Mouse (Mus musculus): ENCODE measurements at regions not wholly inside any gene's neighbourhood (a gene's known extent, or its start where the extent isn't known, plus 50 kb on each side); places are given as distances from the start of the nearest gene placed in this dataset.

DNA sequence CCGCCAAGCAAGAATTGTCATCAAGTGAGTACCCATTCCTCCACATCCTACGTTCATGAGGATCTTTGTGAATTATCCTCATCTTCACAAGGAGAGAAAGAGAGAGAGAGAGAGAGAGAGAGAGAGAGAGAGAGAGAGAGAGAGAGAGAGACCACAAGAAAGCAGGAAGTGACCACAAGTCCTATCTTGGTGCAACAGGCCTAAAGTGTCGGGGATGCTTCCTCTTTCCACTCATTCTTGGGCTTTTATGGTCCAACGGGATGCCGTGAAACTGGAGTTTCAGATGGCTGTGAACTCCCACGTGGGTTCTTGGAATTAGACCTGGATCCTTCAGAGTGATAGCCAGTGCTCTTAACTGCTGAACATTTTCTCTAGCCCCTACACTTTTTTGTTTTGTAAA lies 53.1 kb upstream of the Rai14 start:
- DNase-seq, result no peak

DNA sequence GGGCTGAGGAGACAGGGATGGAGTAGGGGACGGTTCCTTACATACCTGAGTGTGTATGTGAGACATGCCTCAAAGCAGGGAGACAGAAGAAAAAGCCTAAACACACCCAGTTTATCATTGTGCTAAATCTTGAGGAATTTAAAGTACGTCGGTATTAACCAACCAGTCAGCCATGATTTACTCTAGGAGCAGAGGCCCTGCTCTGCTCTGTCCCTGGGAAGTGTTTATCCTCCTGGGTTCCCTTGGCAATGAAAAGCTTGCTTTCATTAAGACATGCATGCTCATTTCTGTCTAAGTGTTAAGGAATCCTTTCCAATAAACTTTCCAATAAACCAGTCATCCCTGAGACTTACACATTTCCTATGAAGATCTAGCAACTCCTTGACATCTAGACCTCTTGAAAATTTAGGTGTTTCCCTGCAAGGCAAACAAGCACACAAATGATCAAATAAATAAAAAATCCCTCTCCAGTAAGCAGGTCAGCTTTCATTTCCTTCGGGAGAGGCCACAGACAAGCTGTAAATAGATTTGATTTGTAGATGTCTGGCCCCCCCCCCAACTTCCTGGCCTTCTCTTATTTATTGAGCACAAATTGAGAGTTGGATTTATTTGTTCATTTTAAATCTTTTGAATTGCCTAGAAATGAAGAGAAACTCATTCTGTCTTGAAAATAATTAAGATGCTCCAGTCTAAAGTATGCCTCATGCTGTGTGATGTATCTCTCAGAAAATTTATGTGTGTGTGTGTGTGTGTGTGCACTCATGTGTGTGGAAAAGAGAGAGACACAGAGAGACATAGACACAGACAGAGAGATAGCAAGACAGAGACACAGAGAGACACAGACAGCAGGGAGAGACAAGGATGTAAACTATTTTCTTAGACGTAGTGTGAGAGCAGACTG lies 56.2 kb upstream of the Rai14 start:
- no peak for DNase-seq

DNA sequence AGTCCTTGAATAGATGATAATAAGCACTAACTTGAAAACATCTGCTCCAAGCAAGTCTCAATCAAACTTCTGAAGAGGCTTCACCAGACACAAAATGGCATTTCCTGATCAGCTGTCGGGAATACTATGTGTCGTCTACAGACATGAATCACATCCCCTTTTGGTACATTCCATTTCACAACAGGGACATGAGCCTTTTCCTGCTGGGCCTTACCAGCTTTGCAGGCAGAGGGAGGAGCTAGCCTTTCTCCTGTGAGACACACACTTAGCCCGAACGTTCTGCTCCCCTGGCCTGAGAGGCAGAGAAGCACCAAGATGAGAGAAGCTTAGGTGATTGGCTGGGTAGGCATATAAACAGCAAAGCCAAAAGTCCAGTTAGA lies 56.9 kb upstream of the Rai14 start:
- no peak for DNase-seq

GRCm38 (mm10) chr15:10779941-10780620 lies 65.7 kb upstream of the Rai14 start:
- DNase-seq, result no peak

DNA sequence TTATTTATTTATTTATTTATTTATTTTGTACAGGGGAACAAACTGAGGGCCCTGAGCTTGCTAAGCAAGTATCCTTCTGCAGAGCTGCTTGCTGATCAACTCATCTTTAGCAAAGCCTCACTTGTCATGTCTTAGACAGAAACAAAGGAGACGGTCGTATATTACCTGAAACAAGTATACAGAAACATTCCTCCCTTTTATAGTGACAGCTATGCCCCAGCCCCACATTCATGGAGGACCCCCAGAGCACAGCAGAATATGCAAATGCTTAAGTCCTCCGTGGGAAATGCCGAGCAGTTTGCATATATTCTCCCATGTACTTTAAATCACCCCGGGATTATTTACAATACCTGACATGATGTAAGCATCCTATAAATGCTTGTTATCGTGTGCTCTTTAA lies 74.9 kb upstream of the Rai14 start:
- no peak for DNase-seq

- no peak for DNase-seq
Measured at GRCm38 (mm10) chr15:10790862-10791497, 76.6 kb upstream of the Rai14 start.

GRCm38 (mm10) chr15:10791516-10792112 lies 77.2 kb upstream of the Rai14 start:
- DNase-seq, result no peak

GRCm38 (mm10) chr15:10792156-10792555 lies 77.7 kb upstream of the Rai14 start:
- no peak for DNase-seq

- DNase-seq, result no peak
Measured at GRCm38 (mm10) chr15:10795126-10795792, 80.8 kb upstream of the Rai14 start.

DNA sequence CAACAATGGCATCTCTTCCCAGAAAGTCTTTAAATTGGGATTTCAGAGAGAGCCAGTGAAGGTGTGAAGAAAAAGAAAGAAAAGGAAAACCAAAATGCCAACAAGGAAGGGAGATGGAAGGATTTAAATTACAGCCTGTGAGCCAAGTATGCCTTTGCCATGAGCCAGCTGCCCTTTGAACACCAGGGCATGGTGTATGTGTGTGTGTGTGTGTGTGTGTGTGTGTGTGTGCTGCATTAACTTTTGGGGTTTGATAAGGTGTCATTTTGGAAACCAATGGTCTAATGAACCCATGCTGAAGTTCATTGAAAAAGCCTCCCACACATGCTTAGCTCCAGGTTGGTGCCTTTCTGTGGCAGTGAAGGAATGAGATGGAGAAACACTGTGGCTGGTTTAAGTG lies 85.2 kb upstream of the Rai14 start:
- no peak for DNase-seq

GRCm38 (mm10) chr15:10814195-10814594 lies 99.8 kb upstream of the Rai14 start:
- DNase-seq, result no peak

DNA sequence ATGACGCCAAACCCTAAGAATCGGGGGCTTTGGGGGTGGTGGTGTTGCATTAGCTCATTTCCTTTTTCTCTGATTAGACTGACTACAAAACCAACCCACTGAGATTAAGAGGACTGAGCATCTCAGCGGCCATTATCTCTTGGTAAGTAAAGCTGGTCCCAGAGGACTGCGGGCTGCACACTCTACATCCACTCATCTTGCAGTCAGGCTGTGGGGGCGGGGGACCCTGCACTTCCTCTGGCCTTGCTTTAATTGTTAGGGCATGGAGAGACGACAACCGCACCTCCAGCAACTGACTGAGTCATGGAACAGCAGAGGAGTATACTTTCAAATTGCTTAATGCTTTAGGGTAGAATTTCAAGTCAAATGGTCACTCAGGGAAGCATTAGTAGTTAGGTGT lies 100.3 kb upstream of the Rai14 start:
- no peak for DNase-seq

- no peak for DNase-seq
Measured at GRCm38 (mm10) chr15:10816213-10816621, 101.8 kb upstream of the Rai14 start.

GRCm38 (mm10) chr15:10818216-10818615 lies 103.8 kb upstream of the Rai14 start:
- no peak for DNase-seq

DNA sequence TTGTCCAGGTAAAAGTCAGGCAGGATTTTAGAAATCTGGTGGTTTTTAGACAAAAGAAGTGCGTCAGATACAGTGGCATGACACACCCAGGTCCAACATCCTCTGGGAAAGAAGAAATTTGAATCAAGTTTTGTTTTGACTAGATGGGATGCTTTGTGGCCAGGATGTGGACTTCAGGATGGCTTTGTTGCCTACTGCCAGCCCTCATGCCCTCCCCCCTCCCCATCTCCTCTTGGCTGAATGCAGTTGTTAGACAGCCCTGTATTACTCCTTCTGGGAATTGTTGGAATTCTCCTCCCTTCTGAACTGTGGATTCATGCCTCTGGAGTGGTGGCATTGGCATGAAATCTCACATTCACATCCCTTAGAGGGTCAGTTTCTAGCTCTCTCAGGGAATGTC lies 104.3 kb upstream of the Rai14 start:
- DNase-seq, result no peak

- no peak for DNase-seq
Measured at GRCm38 (mm10) chr15:10823933-10824332, 109.5 kb upstream of the Rai14 start.

- DNase-seq, result no peak
Measured at GRCm38 (mm10) chr15:10829588-10829987, 115.2 kb upstream of the Rai14 start.

GRCm38 (mm10) chr15:10830478-10830877 lies 116.1 kb upstream of the Rai14 start:
- no peak for DNase-seq

- no peak for DNase-seq
Measured at GRCm38 (mm10) chr15:10831106-10831505, 116.7 kb upstream of the Rai14 start.

- no peak for DNase-seq
Measured at GRCm38 (mm10) chr15:10832331-10832730, 117.9 kb upstream of the Rai14 start.

- no peak for DNase-seq
Measured at GRCm38 (mm10) chr15:10833866-10834571, 118.1 kb upstream of the C1qtnf3 start.

DNA sequence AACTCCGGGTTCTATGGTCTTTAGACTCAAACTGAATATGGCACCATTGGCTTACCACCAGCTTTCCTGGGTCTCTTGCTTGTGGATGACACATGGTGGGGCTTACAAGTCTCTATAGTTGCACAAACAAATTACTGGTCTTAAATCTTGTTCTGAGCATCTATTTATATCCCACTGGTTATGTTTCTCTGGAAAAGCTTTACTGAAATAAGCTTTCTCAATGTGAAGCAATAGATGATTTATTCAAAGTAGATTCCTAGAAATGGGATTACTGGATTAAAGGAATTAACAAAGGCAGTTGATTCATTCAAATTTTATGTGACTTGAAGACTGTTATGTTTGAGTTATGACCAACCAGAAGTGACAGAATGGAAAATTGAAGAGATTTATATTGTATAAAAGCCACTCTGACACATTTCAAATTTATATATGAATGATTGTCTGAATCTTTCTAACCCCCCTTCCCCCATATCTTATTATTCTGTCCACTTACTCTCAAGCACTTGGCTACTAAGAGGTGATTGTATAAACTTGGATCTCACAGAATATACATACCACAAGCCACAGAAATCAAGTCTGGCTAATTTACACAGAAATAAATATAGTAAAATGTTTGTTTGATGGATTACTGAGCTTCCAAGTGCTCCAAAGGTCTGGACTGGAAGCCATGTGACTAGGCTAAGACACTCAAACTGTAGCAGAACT lies 113.4 kb upstream of the C1qtnf3 start:
- DNase-seq, result no peak
